Mouse (Mus musculus) WW6 (cell line): ENCODE measurements around the gene Dock1.

Experiments used
- DNase-seq: peaks from one replicate; pipeline ENCODE4 v3.0.0-alpha.2; 2013; ENCODE audit warnings: low read depth, low spot score

The Dock1 gene

GRCm38 (mm10) chr7:134695431-134695830, 25.0 kb downstream of the Dock1 start:
- DNase-seq: no peak

DNA sequence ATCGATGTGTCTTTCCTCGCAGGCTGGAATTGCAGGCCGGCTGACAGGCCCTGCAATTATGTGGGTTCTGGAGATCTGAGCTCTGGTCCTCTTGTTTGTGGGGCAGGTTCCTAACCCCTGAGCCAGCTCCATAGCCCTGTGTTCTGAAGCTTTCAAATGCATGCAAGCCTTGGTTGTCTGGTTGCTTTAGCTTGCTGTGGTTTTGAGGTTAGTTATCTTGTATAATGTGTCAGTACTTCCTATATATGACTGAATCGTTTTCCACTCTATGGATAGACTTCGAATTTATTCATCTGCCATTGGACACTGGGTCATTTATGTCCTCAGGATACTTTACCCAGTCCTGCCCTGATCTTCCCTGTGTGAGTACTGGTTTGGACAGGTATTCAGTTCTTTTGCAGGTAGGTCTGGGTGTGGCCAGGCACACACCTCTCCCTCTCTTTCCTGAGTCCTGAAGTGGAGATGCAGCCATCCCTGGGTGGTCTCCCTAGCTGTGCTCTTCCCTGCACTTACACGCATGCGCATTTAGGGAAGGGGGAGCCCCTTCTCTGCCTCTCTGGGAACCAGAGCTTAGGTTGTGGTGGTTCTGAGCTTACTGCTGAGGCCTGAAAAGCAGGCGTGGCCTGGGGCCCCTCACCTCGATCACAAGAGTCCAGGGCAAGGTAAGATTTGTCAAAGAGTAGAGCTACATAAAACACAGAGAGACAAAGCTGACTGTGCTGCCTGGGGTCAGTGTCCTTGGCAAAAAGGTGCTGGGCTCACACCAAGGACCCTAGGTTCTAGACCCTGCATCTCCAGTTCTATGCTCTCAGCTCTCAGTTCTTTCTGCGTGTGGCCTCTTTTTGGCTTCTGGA, 25.9 kb downstream of the Dock1 start:
- DNase-seq: no peak

DNA sequence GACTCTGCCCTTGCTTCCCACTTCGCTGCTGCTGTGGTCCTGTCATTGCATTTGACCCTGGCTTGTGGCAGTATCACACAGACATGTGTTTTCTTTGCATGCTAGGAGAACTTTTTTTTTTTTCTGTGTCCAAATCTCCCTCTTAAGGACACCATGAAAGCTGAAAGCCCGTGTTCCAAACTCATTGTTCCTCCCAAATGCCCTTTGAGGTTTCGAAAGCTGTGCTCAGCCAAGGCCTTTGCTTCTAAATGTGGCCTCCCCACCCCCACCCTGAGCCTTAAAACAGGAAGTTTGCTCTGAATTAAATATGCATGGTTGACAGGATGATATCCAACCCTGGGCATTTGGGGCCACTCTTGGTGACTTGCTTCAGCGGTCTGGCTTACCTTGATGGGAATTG, 27.0 kb downstream of the Dock1 start:
- DNase-seq: no peak

- DNase-seq: no peak
Observed at GRCm38 (mm10) chr7:134698246-134698645, 27.8 kb downstream of the Dock1 start.

DNA sequence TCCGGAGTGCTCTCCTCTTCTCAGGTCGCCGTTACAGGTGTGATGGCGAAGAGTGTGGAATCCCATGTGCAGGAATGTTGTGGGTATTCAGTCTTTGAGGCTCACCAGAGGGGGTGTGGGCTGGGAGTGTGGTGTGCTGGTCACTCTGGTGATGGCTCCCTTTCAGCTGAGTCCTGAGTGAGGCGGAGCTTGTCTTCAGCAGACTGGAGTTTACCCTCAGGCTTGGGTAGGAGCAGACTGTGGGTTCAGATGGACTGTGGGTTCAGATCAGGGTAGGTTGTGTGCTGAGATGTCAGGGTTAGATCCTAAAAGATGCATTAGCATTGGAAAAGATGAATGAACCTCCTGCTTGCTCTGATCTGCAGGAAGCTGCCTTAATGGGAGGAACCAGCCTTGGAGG, 29.5 kb downstream of the Dock1 start:
- DNase-seq: no peak

- no peak for DNase-seq
Observed at GRCm38 (mm10) chr7:134702481-134702880, 32.0 kb downstream of the Dock1 start.

DNA sequence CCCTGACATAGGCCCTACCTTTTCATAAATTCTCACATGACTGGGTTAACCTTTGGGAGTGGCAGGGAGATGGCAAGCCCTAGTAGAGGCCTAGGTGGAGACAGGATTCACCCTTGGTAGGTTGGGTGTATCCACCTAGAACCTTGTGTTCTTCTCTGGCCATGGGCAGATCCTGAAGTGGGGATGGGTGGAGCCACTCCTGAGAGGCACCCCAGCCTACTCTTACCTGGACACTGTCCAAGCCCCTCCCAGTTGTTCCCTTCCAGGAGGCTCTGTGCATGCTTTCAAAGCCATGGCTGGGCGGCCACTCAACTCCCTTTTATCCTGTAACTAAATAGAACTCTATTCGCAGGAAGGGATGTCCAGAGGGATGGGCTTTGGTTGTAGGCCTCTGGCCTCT, 33.2 kb downstream of the Dock1 start:
- DNase-seq: no peak

DNA sequence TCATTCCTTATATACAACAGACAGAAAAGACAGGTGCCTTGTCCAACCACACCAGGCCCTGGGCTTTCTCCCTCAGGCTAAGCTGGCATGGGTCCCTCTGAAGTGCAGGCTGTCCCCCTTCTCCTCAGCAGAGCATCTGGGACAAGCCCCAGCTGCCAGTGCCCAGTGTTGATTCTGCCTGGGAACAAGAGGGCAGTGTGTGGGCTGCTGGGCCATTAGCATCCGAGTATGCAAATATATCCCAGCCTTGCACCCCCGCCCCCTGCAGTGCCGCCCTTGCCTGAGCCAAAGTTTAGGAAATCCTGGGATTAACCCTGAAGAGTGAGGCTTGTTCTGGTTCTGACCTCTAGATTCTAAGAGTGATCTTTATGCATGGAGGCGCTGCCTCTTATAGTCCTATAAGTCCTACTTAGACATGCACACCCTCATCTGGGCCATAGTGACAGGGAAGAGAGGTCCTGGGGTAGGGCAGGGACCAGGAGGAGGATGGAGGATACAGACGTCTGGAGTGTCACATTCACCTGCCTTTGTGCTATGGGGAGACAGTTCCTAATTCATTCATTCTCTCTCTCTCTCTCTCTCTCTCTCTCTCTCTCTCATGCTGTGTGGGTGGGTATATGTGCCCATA, 38.9 kb downstream of the Dock1 start:
- DNase-seq: no peak

DNA sequence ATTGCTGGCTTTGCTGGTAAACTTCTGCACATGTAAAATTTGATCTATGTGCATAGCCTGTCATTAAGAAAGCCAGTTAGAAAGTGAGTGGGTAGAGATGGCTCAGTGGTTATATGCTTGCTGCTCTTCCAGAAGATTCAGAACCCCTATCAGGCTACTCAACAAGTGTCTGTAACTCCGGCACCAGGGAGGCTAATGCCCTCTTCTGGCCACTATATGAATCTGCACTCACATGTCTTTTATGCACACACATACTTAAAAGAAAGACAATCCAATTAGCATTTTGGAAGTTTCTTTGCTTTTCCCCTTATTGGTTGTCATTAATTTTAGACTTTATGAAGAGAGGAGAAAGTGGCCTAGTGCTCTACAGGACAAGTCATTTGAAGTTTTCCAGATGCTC, 41.1 kb downstream of the Dock1 start:
- DNase-seq: no peak

GRCm38 (mm10) chr7:134719406-134719805, 49.0 kb downstream of the Dock1 start:
- DNase-seq: no peak

- DNase-seq: no peak
Observed at GRCm38 (mm10) chr7:134722361-134722760, 51.9 kb downstream of the Dock1 start.

DNA sequence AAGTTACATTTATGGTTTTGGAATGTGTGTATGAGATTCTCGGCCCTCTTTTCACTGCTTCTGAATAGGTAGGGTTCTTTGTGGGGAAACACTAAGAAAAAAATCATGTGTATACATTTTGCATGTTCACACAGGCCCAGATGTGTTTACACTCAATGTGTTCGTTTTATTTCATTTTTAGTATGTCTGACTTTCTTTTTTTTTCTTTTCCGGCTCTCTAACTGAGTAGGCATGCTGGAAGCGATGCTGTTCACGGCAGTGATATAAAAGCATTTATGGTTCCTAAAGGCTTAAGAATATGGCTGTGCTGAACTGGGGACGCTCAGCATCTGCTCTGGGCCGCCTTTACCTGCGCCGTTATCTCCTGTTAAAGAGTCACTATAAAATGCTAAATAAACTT, 52.5 kb downstream of the Dock1 start:
- DNase-seq: no peak

DNA sequence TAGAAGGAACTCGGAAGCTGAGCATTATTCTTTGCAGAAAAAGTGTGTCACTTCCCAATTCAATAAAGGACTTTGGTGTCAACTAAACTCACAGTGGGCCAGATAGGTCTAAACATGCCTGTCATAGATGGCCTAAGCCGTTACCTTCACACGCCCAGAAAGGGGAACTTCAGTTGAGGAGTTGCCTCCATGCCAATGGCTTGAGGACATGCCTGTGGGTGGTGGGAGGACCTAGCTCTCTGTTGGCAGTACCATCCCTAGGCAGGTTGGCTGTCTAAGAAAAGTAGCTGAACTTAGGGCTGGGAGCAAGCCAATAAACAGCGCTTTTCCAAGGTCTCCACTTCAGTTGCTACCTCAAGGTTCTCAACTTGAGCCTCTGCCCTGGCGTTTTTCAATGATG, 53.1 kb downstream of the Dock1 start:
- DNase-seq: no peak

DNA sequence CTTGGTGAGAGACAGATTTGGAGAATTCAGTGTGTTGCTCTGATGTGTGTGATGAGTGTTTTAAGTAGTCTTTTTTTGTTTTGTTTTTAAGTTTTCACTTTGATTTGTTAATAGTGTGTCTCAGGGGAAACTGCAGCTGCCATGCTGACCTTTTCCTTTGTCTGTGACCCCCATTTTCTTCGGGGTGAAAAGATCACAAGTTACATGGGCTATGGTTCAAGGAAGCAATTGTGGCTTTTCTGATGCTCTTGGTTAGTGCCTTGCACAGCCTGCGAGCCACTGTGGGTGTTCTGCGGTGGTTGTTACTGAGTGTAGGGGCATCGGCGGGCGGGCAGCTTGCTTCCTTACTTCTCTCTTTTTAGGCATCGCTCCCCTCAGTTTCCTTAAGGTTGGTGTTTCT, 54.4 kb downstream of the Dock1 start:
- no peak for DNase-seq

DNA sequence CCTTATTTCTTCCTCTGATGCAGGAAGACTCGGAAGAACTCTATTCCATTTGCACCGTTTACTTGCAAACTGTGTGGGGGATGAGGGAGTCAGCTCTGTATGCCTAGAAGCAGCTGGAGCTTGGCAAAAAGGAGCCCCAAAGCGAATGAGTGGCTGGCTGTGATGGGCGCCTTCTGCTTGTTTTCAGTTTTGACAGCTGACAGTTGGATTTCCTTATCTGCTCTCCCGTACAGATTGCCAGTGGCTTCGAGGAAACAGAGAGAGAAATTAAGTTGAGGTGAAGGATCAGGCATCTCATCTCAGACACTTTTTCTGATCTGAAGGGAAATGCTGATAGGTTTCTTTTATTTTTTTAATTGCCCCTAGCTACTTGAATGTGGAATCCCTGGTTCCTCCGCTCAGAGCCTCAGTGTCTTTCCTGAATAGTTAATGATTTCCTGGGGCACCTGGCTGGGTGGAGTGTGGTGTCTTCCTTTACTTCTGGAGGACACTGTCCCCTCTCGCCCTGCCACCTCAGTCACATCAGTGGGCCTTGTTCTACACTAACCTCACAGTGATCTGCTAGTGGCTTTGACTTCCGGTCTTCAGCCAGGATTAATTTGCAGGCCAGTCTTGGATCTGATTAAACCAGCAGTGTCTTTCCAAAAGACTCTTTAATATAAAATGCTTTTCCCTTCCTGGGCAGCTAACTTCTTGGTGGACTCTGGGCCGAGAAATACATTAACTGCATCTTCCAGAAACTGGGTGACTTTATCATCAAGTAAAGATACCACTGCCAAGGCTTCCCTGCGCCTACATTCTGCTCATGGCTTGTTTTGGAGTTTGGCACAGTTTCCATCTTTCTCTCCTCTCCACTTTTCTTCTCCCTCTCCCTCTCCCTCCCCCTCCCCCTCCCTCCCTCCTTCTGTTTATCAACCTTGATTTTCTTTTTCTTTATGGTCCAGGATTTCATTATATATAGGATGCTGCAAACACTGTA, 55.4 kb downstream of the Dock1 start:
- no peak for DNase-seq

GRCm38 (mm10) chr7:134726530-134727258, 56.2 kb downstream of the Dock1 start:
- DNase-seq: no peak

DNA sequence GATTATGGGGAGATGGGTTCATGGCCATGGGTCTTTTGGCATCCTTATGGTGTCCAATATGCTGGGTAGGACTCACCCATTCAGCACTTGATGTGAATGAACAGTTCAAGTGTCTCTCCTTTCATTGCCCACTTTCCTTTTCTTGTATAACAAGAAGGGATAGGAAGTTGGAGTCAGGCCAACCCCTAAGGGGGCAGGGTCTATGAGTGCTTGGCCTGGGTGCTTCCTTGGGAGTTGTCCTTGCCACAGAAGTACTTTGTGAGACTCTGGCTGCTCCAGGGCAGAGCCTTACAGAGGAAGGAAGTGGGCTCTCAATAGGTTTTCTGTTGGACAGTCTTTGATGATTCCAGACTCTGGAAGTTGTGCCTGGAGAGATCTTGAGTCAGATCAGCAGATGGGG, 58.9 kb downstream of the Dock1 start:
- no peak for DNase-seq

DNA sequence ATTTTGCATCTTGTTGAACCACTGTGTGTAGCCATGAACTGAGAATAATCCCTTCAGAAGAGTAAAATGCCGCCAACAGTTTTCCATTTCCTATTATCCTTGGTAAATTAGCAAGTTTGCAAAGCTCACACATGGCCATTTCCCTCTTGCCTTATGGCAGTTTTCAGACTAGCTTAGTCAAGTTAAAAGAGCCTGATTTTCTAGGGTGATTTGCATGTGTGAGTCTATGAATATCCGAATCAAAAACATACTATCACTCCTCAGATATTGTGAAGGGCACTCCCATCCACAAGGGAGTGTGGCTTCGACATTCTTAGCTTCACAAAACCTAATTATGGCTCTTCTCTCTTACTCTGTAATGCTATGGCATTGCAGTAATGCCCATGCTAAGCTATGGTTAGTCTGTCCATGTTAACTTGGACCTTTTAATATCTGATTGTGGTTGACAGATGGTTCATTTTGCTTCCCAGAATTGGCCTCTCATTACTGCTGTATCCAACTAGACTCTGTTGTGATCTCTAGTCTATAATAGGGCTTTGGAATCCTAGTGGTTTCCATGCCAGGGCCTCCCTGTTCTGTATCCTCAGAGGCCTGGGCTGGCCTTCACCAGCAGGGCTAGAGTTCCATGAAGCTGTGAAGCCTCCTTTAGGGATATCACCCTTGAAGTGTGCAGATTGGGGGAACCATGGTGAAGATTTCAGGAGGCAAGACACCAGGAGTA, 60.1 kb downstream of the Dock1 start:
- no peak for DNase-seq

- DNase-seq: no peak
Observed at GRCm38 (mm10) chr7:134747059-134747458, 76.6 kb downstream of the Dock1 start.

DNA sequence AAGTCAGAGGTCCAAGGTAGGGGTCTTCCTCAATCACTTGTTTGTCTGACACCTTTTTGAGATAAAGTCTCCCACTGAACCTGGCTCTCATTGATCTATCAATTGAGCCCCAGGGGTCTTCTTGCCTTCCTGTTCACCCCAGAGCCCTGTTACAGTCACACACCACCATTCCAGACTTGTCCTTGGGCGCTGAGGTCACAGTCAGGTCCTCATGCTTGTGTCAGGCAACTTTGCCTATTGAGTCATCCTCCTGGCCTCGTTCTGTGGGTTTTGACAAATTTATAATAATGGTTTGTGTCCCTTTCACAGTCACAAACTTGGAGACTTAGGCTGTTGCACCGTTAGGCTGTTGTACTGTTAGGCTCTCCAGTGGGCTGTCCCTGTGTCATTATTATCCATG, 77.9 kb downstream of the Dock1 start:
- DNase-seq: no peak

DNA sequence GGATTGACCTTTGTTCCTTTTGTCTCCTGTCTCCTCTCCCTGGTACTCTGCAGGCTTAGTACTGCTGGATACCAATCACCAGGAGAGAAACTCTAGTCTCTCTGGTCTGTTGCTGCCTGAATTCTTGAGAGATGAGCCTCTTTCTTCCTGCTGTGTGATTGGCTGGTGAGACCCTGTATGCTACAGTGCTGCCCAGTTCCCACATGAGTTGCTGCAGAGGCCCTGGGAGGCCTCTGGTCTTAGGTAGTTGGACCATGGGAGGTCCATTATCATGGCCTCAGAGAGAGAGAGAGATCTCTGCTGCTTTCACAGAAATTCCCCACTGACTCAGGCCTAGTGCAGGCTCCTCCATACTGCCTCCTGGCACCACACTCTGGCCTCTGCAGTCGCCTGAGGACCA, 79.2 kb downstream of the Dock1 start:
- no peak for DNase-seq
